Mouse (Mus musculus) kidney, postnatal 0 days (tissue): ENCODE measurements around the gene Tcf25. TPM values are rescaled to one million over a fixed set of nuclear protein-coding genes. Genes with fewer than 3 reads are reported as not detected.
A peak's percentile ranks its signal among the peaks of the same experiment; 100 is the strongest.

Source experiments
- ATAC-seq: fragments of 200-750 bp; cut with Nextera tagmentation; replicated peaks from 2 replicates; pipeline ENCODE4 v1.8.0; 2017; ENCODE audit warnings: low read depth, moderate number of reproducible peaks, moderate TSS enrichment, moderate library complexity; ENCODE audit not compliant: low FRiP score
- DNase-seq: peaks from one replicate; pipeline ENCODE4 v3.0.0-alpha.2; 2016; ENCODE audit warnings: low spot score
- H3K27ac ChIP-seq: fragments of 300-500 bp; sonication (generic); 2 replicates; pipeline ENCODE4 v1.5.1; 2014; ENCODE audit warnings: mild to moderate bottlenecking
- H3K27me3 ChIP-seq: fragments of 300-500 bp; sonication (generic); 2 replicates; pipeline ENCODE4 v1.6.1; 2014; ENCODE audit warnings: low read length, mixed read lengths; ENCODE audit not compliant: insufficient read depth
- H3K36me3 ChIP-seq: fragments of 300-500 bp; sonication (generic); 2 replicates; pipeline ENCODE4 v1.6.1; 2014; ENCODE audit warnings: low read length, mixed read lengths; ENCODE audit not compliant: insufficient read depth
- H3K4me1 ChIP-seq: fragments of 300-500 bp; sonication (generic); replicated peaks from 2 replicates; pipeline ENCODE4 v1.6.1; 2014; ENCODE audit warnings: antibody characterized with exemption, low read length, mixed read lengths; ENCODE audit not compliant: insufficient read depth
- H3K4me2 ChIP-seq: fragments of 300-500 bp; sonication (generic); 2 replicates; pipeline ENCODE4 v1.6.1; 2014; ENCODE audit warnings: mild to moderate bottlenecking, low read length, moderate library complexity, mixed read lengths
- H3K4me3 ChIP-seq: fragments of 300-500 bp; sonication (generic); replicated peaks from 2 replicates; pipeline ENCODE4 v1.5.1; 2014; ENCODE audit warnings: low read depth, low read length
- H3K9ac ChIP-seq: fragments of 300-500 bp; sonication (generic); 2 replicates; pipeline ENCODE4 v1.6.1; 2014; ENCODE audit warnings: low read depth, low read length
- H3K9me3 ChIP-seq: fragments of 300-500 bp; sonication (generic); replicated peaks from 2 replicates; pipeline ENCODE4 v1.6.1; 2016; ENCODE audit warnings: low read length, inconsistent platforms, mixed read lengths
- CTCF ChIP-seq: IDR thresholded peaks from 2 replicates; pipeline ENCODE4 v1.5.1; 2016; ENCODE audit warnings: antibody characterized with exemption, low read depth, mild to moderate bottlenecking, moderate library complexity
- WGBS: fragments of 180-500 bp; shearing (Covaris S2); extraction: QIAGEN DNeasy Blood & Tissue Kit; methylation state at CpG from one replicate; pipeline ENCODE4 v1.1.7; 2014; 5-methylcytosine and 5-hydroxymethylcytosine counted together
- polyA plus RNA-seq: library from polyadenylated mRNA; unstranded; fragments of >200 nt; fragmentation: Nextera tagmentation; extraction: Ambion mirVana; gene quantifications from 2 replicates; pipeline ENCODE4 v1.2.1, GENCODE M21; 2015

Tcf25 gene
- polyA plus RNA-seq, 1 experiment from 2014 or later: 170 TPM

GRCm38 (mm10) chr8:123345856-123346255 lies 27.7 kb upstream of the Tcf25 start:
- Histone ChIP-seq H3K9ac (no peak overlapping the region), H3K9me3 (no peaks in the 10 kb centered on the region), H3K27ac (peak overlapping the region; percentile 36; the same call in 1 of the 2 replicates), H3K27me3 (no peaks in the 10 kb centered on the region), H3K4me2 (no peak overlapping the region), H3K36me3 (no peaks in the 10 kb centered on the region), H3K4me1 (peaks cover 28% of the 10 kb centered on the region), H3K4me3 (no peak overlapping the region)
- DNase-seq: no peak
- 70% methylated on average over 6 of the region's 6 CpGs for WGBS
- no peak for ATAC-seq
- TF ChIP-seq CTCF: no peak

DNA sequence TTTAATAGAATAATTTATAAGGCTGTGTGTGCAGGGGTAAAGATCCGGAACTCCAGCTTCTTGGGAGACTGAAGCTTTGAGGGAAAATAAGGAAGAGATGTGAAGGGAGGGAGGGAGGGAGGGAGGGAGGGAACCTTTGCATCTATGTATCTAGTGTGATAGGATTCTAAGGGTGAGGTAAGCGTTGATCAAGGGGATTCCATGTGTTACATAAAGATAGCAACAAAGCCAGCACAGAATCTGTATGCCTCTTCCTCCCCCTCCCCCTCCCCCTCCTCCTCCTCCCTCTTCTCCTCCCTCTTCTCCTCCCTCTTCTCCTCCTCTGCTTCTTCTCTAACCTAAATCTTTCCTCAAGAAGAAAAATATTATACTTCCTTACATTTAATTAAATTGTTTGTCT lies 26.3 kb upstream of the Tcf25 start:
- WGBS: 45% methylated on average over 2 of the region's 2 CpGs
- H3K36me3 ChIP-seq: no peaks in the 10 kb centered on the region
- no peak overlapping the region for H3K4me3 ChIP-seq
- no peak overlapping the region for H3K4me2 ChIP-seq
- H3K4me1 ChIP-seq: peaks cover 28% of the 10 kb centered on the region
- H3K9me3 ChIP-seq: no peaks in the 10 kb centered on the region
- DNase-seq: no peak
- no peak overlapping the region for H3K9ac ChIP-seq
- no peak for ATAC-seq
- no peak for TF ChIP-seq CTCF
- H3K27ac ChIP-seq: peak overlapping the region; percentile 70
- no peaks in the 10 kb centered on the region for H3K27me3 ChIP-seq

DNA sequence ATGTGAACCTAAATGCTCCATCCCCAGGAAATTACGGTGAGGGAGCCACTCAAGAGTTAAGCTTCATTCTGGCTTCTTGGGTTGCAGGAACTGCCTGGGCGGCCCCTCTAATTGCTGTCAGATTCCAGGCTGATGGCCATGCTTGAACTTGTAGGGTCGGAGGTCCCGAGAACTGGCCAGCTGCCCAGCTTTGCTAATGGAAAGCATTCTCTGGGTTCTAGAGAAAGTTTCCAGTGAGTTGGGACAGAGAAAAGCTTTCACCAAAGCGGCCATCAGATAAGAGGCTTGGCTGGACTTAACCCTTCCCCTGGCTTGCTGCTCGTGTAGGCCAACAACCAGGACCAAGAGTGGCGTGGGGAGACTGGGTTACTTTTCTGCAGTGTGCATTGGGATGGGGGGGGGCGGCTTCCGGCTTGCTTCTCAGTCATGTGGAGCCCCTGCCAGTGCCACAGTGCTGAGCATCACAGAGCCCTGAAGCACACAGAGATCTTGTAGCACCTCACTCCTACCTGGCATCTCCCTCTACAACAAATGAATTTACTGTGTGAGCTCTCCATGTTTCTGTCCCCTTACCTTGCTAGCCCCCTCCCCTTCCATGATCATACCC lies 25.2 kb upstream of the Tcf25 start:
- Histone ChIP-seq H3K4me2 (no peak overlapping the region), H3K9me3 (no peaks in the 10 kb centered on the region), H3K27me3 (no peaks in the 10 kb centered on the region), H3K4me1 (peaks cover 23% of the 10 kb centered on the region), H3K27ac (peak overlapping the region; percentile 70), H3K9ac (no peak overlapping the region), H3K36me3 (no peaks in the 10 kb centered on the region), H3K4me3 (no peak overlapping the region)
- TF ChIP-seq CTCF: no peak
- ATAC-seq (peak; percentile 43; the same call in 1 of the 2 replicates), DNase-seq (peak; percentile 95)
- 18% methylated on average over 9 of the region's 9 CpGs for WGBS

DNA sequence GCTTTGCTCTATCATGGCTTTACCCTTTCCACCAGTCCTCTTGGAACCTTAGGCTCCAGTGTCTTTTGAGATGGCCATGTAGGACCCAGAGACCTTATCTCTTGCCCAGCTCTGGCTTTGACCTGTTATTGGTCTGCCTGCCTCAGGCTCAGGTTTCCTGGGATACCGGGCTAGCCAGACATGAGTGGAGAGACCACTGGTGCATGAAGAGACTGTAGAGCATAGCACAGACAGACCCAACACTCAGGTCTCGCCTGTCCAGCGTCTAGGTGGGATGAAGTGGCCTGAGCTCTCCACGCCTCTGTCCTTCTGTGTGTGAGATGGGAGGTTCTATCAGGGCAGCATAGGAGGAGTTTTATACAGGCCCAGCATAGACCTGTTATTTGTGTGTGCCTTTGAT lies 24.5 kb upstream of the Tcf25 start:
- ATAC-seq (peak; percentile 53), DNase-seq (no peak)
- no peak overlapping the region for H3K4me3 ChIP-seq
- 52% methylated on average over 4 of the region's 4 CpGs for WGBS
- no peaks in the 10 kb centered on the region for H3K36me3 ChIP-seq
- no peak for TF ChIP-seq CTCF
- H3K9ac ChIP-seq: no peak overlapping the region
- peaks cover 20% of the 10 kb centered on the region for H3K4me1 ChIP-seq
- H3K9me3 ChIP-seq: no peaks in the 10 kb centered on the region
- H3K4me2 ChIP-seq: no peak overlapping the region
- H3K27ac ChIP-seq: peak overlapping the region; percentile 70
- no peaks in the 10 kb centered on the region for H3K27me3 ChIP-seq

DNA sequence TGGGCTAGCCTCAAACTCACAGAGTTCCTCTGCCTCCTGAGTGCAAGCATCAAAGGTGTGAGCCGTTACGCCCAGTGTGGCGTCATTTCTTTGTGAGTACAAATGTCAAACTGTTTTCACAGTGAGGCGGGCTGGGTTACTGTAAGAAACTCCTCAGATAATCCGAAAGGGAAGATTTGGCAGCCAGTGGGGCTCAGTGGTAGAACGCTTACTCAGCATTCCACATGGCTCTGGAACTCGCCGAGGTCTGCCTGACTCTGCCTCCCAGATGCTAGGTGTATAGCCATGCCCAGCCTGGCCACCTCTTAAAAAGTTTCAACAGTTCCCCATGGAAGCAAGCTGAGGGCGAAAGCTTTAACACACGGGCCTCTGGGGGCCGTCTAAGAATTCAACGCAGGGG lies 21.4 kb upstream of the Tcf25 start:
- WGBS: 78% methylated on average over 12 of the region's 12 CpGs
- Histone ChIP-seq H3K4me2 (no peak overlapping the region), H3K4me3 (no peak overlapping the region), H3K27me3 (no peaks in the 10 kb centered on the region), H3K4me1 (peaks cover 20% of the 10 kb centered on the region), H3K9me3 (no peaks in the 10 kb centered on the region), H3K36me3 (no peaks in the 10 kb centered on the region), H3K27ac (no peak overlapping the region), H3K9ac (no peak overlapping the region)
- ATAC-seq (no peak), DNase-seq (no peak)
- no peak for TF ChIP-seq CTCF

GRCm38 (mm10) chr8:123352786-123353185 lies 20.8 kb upstream of the Tcf25 start:
- 41% methylated on average over 13 of the region's 13 CpGs for WGBS
- DNase-seq: peak; percentile 88
- no peaks in the 10 kb centered on the region for H3K36me3 ChIP-seq
- no peaks in the 10 kb centered on the region for H3K27me3 ChIP-seq
- no peak overlapping the region for H3K27ac ChIP-seq
- peaks cover 13% of the 10 kb centered on the region for H3K4me1 ChIP-seq
- no peak overlapping the region for H3K4me2 ChIP-seq
- no peak overlapping the region for H3K4me3 ChIP-seq
- H3K9ac ChIP-seq: no peak overlapping the region
- ATAC-seq: peak; percentile 58
- peak; percentile 88 for TF ChIP-seq CTCF
- H3K9me3 ChIP-seq: no peaks in the 10 kb centered on the region

GRCm38 (mm10) chr8:123353216-123353615 lies 20.3 kb upstream of the Tcf25 start:
- Histone ChIP-seq H3K27ac (no peak overlapping the region), H3K4me3 (no peak overlapping the region), H3K9me3 (no peaks in the 10 kb centered on the region), H3K36me3 (no peaks in the 10 kb centered on the region), H3K27me3 (no peaks in the 10 kb centered on the region), H3K4me2 (no peak overlapping the region), H3K4me1 (peaks cover 10% of the 10 kb centered on the region; the same call in 1 of the 2 replicates), H3K9ac (no peak overlapping the region)
- no peak for TF ChIP-seq CTCF
- 48% methylated on average over 11 of the region's 11 CpGs for WGBS
- ATAC-seq: no peak
- no peak for DNase-seq
